10 mouse cellular contexts compared by ENCODE assay signal in the genomic region with DNA sequence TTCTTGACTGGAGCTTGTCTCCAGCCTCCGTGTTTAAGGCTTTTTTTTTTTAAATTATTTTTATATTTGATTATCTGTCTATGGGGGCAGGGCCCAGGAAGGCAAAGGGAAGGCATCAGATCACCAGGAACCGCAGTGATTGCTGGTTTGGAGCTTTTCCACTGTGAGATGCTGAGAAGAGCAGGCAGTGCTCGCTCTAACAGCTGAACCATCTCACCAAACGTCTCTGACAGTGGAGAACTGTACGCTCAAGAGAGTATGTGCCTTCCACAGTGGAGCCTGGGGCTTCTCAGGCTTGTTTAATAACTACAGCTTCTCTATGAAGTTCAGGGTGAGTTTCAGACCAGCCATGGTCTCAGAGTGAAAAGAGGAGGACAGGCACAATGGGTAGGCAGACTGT. TPM values are rescaled to one million over a fixed set of nuclear protein-coding genes. Genes with fewer than 3 reads are reported as not detected.
DNase-seq lines count a peak whose midpoint lies in the region; ATAC-seq and TF ChIP-seq lines count a peak whose summit lies in the region.
"Had no signal": no experiment of that assay in that cellular context is flagged by ENCODE, and none has a peak within 500 bp of the region (broad histone marks: within the 10 kb centered on the region; RNA-seq: fewer than 3 reads in every experiment).

No protein-coding gene starts in this region.

- no peak overlapping the region for H3K9ac ChIP-seq in heart, embryonic 14.5 days (ENCODE audit: low read length)
- H3K9ac ChIP-seq in ES-Bruce4 (ENCODE audit: low read depth, poor library complexity, severe bottlenecking) = no peak overlapping the region
- peak overlapping the region; percentile 47 for H3K9ac ChIP-seq in hindbrain, embryonic 13.5 days

- TF ChIP-seq POLR2A in ES-Bruce4 (IDR thresholded peaks at IDR 0.05; ENCODE audit: insufficient read depth, low read length) = no peak

- WGBS in heart, embryonic 14.5 days = 75% methylated on average over 5 of the region's 5 CpGs
- 85% methylated on average over 5 of the region's 5 CpGs for WGBS in heart, embryonic 10.5 days
- WGBS in hindbrain, embryonic 13.5 days = 88% methylated on average over 5 of the region's 5 CpGs

- H3K27me3 ChIP-seq in heart, embryonic 14.5 days (ENCODE audit: control insufficient read depth, insufficient read depth, low read length) = no peaks in the 10 kb centered on the region
- no peaks in the 10 kb centered on the region; the same call in 1 of the 2 replicates for H3K27me3 ChIP-seq in heart, embryonic 10.5 days (ENCODE audit: insufficient read depth, poor library complexity, severe bottlenecking)
- H3K27me3 ChIP-seq in ES-Bruce4 (ENCODE audit: control insufficient read depth, insufficient read depth, low read length, poor library complexity, severe bottlenecking) = no peaks in the 10 kb centered on the region
- H3K27me3 ChIP-seq in hindbrain, embryonic 13.5 days = peaks cover 3% of the 10 kb centered on the region; the same call in 1 of the 2 replicates

- no peak overlapping the region for H3K4me3 ChIP-seq in heart, embryonic 14.5 days (ENCODE audit: control insufficient read depth in 1 of 2, insufficient read depth in 1 of 2, low read depth in 1 of 2, low read length in 2 of 2)
- no peak overlapping the region for H3K4me3 ChIP-seq in heart, embryonic 10.5 days
- peak overlapping the region; percentile 19; the same call in 1 of the 2 replicates for H3K4me3 ChIP-seq in ES-Bruce4 (ENCODE audit: low read depth, low read length)
- H3K4me3 ChIP-seq in hindbrain, embryonic 13.5 days = peak overlapping the region; percentile 84

- peaks cover 25% of the 10 kb centered on the region for H3K36me3 ChIP-seq in heart, embryonic 14.5 days (ENCODE audit: control insufficient read depth, insufficient read depth, low read length)
- H3K36me3 ChIP-seq in heart, embryonic 10.5 days = peaks cover 39% of the 10 kb centered on the region
- peaks cover 23% of the 10 kb centered on the region for H3K36me3 ChIP-seq in ES-Bruce4 (ENCODE audit: control insufficient read depth, insufficient read depth, low read length, poor library complexity, severe bottlenecking)
- peaks cover 30% of the 10 kb centered on the region for H3K36me3 ChIP-seq in hindbrain, embryonic 13.5 days

- no peak for TF ChIP-seq EP300 in ES-Bruce4 (IDR thresholded peaks at IDR 0.05; ENCODE audit: insufficient read depth, low read depth, low read length)

- ATAC-seq in heart, embryonic 14.5 days (ENCODE audit: insufficient number of reproducible peaks, insufficient read depth, low FRiP score, low read depth) = no peak
- no peak for ATAC-seq in hindbrain, embryonic 13.5 days (ENCODE audit: low FRiP score)

- H3K4me2 ChIP-seq in heart, embryonic 14.5 days (ENCODE audit: low read length) = peak overlapping the region; percentile 24; the same call in 1 of the 2 replicates
- H3K4me2 ChIP-seq in hindbrain, embryonic 13.5 days = peak overlapping the region; percentile 98

- DNase-seq in heart, embryonic 10.5 days (ENCODE audit: low spot score) = no peak
- DNase-seq in lung, postnatal 36 days = peak; percentile 39
- no peak for DNase-seq in embryo, embryonic 11 days
- DNase-seq in left cerebral cortex, adult 9 months (ENCODE audit: low spot score in 2 of 2) = no peak
- no peak for DNase-seq in urinary bladder, adult 18-20 months (ENCODE audit: low spot score in 2 of 2)
- DNase-seq: cerebellum, adult 11-12 months; right cerebral cortex, postnatal 14 days had no signal

- H3K4me1 ChIP-seq in heart, embryonic 14.5 days (ENCODE audit: control insufficient read depth in 2 of 2, insufficient read depth in 2 of 2, low read length in 2 of 2) = peaks cover 10 to 18% of the 10 kb centered on the region in 2 experiments
- H3K4me1 ChIP-seq in heart, embryonic 10.5 days = peaks cover 21% of the 10 kb centered on the region
- H3K4me1 ChIP-seq in ES-Bruce4 (ENCODE audit: control insufficient read depth, insufficient read depth, low read length) = peaks cover 2% of the 10 kb centered on the region
- H3K4me1 ChIP-seq in hindbrain, embryonic 13.5 days (replicated peaks) = peaks cover 43% of the 10 kb centered on the region

- no peaks in the 10 kb centered on the region for H3K9me3 ChIP-seq in heart, embryonic 14.5 days (ENCODE audit: control insufficient read depth, low read length)
- no peaks in the 10 kb centered on the region for H3K9me3 ChIP-seq in heart, embryonic 10.5 days
- peaks cover 2% of the 10 kb centered on the region; the same call in 1 of the 2 replicates for H3K9me3 ChIP-seq in ES-Bruce4 (replicated peaks; ENCODE audit: control insufficient read depth, insufficient read depth, low read length, poor library complexity, severe bottlenecking)
- no peaks in the 10 kb centered on the region for H3K9me3 ChIP-seq in hindbrain, embryonic 13.5 days

- TF ChIP-seq CTCF in ES-Bruce4 (IDR thresholded peaks at IDR 0.05; ENCODE audit: low read depth, low read length) = no peak

- H3K27ac ChIP-seq in heart, embryonic 14.5 days (replicated peaks in 1 of 2; ENCODE audit: control insufficient read depth in 1 of 2, insufficient read depth in 1 of 2, low read depth in 2 of 2, low read length in 2 of 2) = no peak overlapping the region
- H3K27ac ChIP-seq in heart, embryonic 10.5 days = no peak overlapping the region
- no peak overlapping the region for H3K27ac ChIP-seq in ES-Bruce4 (ENCODE audit: insufficient read depth, low read length)
- no peak overlapping the region for H3K27ac ChIP-seq in hindbrain, embryonic 13.5 days

RNA-seq across cellular contexts. Expression of gene Ntmt1, which starts 1.9 kb away (rescaled TPM):
- 84.2 and 84.9 TPM in 2 replicates for polyA plus RNA-seq in heart, embryonic 14.5 days (2014; fragmentation: Nextera tagmentation; extraction: Ambion mirVana)
- 102 and 116 TPM in 2 replicates for polyA plus RNA-seq in heart, embryonic 10.5 days (2016; fragmentation: Nextera tagmentation; extraction: Ambion mirVana)
- 42.6 and 46.3 TPM in 2 replicates for polyA plus RNA-seq in ES-Bruce4 (2011; ENCODE audit: insufficient read depth, insufficient read length, low read depth, missing spikeins)
- polyA plus RNA-seq in hindbrain, embryonic 13.5 days (2015; fragmentation: Nextera tagmentation; extraction: Ambion mirVana) = 108 and 115 TPM in 2 replicates

RNA-seq across cellular contexts. Expression of gene 1700001O22Rik, which starts 6.0 kb away (rescaled TPM):
- 1.8 and 2.1 TPM in 2 replicates for polyA plus RNA-seq in heart, embryonic 14.5 days (2014; fragmentation: Nextera tagmentation; extraction: Ambion mirVana)
- polyA plus RNA-seq in heart, embryonic 10.5 days (2016; fragmentation: Nextera tagmentation; extraction: Ambion mirVana) = 1.3 and 1.8 TPM in 2 replicates
- 2.2 and 2.4 TPM in 2 replicates for polyA plus RNA-seq in ES-Bruce4 (2011; ENCODE audit: insufficient read depth, insufficient read length, low read depth, missing spikeins)
- polyA plus RNA-seq in hindbrain, embryonic 13.5 days (2015; fragmentation: Nextera tagmentation; extraction: Ambion mirVana) = 1.7 and 2.4 TPM in 2 replicates

RNA-seq across cellular contexts. Expression of gene Asb6, which starts 20.6 kb away (rescaled TPM):
- polyA plus RNA-seq in heart, embryonic 14.5 days (2014; fragmentation: Nextera tagmentation; extraction: Ambion mirVana) = 16.7 and 17.8 TPM in 2 replicates
- polyA plus RNA-seq in heart, embryonic 10.5 days (2016; fragmentation: Nextera tagmentation; extraction: Ambion mirVana) = 31.3 and 40.1 TPM in 2 replicates
- 18.4 and 19.9 TPM in 2 replicates for polyA plus RNA-seq in ES-Bruce4 (2011; ENCODE audit: insufficient read depth, insufficient read length, low read depth, missing spikeins)
- polyA plus RNA-seq in hindbrain, embryonic 13.5 days (2015; fragmentation: Nextera tagmentation; extraction: Ambion mirVana) = 38.3 and 41.0 TPM in 2 replicates

RNA-seq across cellular contexts. Expression of gene Prrx2, which starts 25.3 kb away (rescaled TPM):
- polyA plus RNA-seq in heart, embryonic 14.5 days (2014; fragmentation: Nextera tagmentation; extraction: Ambion mirVana) = 33.2 and 47.0 TPM in 2 replicates
- 49.1 and 73.9 TPM in 2 replicates for polyA plus RNA-seq in heart, embryonic 10.5 days (2016; fragmentation: Nextera tagmentation; extraction: Ambion mirVana)
- polyA plus RNA-seq in ES-Bruce4 (2011; ENCODE audit: insufficient read depth, insufficient read length, low read depth, missing spikeins) = 6.5 and 6.9 TPM in 2 replicates
- polyA plus RNA-seq in hindbrain, embryonic 13.5 days (2015; fragmentation: Nextera tagmentation; extraction: Ambion mirVana) = 3.0 and 3.8 TPM in 2 replicates

Comparison
In these comparisons a context has a peak if more than half of its experiments do, and no peak if none do; other contexts are left out.
1. H3K4me3 ChIP-seq: peak in ES-Bruce4 (single experiment) and hindbrain, embryonic 13.5 days (single experiment); none in heart, embryonic 14.5 days (0 of 2) and heart, embryonic 10.5 days (single experiment).